In the genomic region with DNA sequence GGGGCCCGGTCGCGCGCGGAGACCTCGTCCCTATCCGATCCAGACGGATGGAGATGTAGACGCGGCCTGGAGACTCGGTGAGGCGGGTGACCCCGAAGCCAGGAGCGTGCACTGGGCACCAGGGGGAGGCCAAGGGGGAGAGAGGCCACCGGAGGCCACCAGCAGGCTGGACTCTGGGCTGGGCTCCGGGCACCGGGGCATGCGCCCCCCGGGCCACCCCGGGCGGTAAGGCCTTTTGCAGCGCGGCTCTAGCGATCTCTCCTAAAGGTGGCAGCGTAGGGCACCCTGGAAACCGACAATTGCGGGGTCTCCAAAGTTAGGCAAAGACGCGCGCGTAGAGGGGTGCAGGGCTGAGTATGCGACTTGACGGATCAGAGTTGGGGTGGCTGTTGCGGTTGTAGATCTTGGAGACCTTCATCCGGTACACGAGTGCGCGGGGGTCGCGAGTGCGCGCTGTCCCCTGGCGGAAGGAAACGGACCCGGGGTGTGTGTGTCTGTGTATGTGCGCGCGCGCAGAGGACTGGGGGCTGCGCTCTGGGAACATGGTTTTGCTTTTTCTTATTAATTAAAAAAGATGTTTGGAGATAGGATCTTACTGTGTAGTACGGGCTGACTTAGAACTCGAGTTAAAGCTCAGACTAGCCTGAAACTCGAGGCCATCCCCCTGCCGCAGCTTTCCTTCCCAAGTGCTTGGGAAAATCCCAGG, we compare ENCODE assay signal across 8 mouse cellular contexts. TPM values are rescaled to one million over a fixed set of nuclear protein-coding genes. Genes with fewer than 3 reads are reported as not detected.
A peak's percentile ranks its signal among the peaks of the same experiment; 100 is the strongest.
DNase-seq lines count a peak whose midpoint lies in the region; ATAC-seq and TF ChIP-seq lines count a peak whose summit lies in the region.

No protein-coding gene starts in this region.

- under 1% methylated on average over 54 of the region's 54 CpGs for WGBS in heart, embryonic 11.5 days (ENCODE audit: insufficient replicate concordance)
- WGBS in kidney, embryonic 16.5 days, result under 1% methylated on average over 54 of the region's 54 CpGs
- under 1% methylated on average over 54 of the region's 54 CpGs for WGBS in lung, adult 2 months
- WGBS in neural tube, embryonic 14.5 days, result under 1% methylated on average over 54 of the region's 54 CpGs

- peaks cover 10% of the 10 kb centered on the region; the same call in 1 of the 2 replicates for H3K36me3 ChIP-seq in heart, embryonic 11.5 days (ENCODE audit: control insufficient read depth, insufficient read depth, low read length)
- peaks cover 18% of the 10 kb centered on the region for H3K36me3 ChIP-seq in kidney, embryonic 16.5 days (ENCODE audit: insufficient read depth, low read length)
- peaks cover 9% of the 10 kb centered on the region for H3K36me3 ChIP-seq in neural tube, embryonic 14.5 days (ENCODE audit: control insufficient read depth, insufficient read depth, low read length)

- H3K9me3 ChIP-seq in heart, embryonic 11.5 days (replicated peaks; ENCODE audit: control insufficient read depth, low read length), result no peaks in the 10 kb centered on the region
- H3K9me3 ChIP-seq in kidney, embryonic 16.5 days (ENCODE audit: low read length), result no peaks in the 10 kb centered on the region
- no peaks in the 10 kb centered on the region for H3K9me3 ChIP-seq in neural tube, embryonic 14.5 days (ENCODE audit: control insufficient read depth, low read length)

- peak; percentile 24; the same call in 1 of the 2 replicates for ATAC-seq in heart, embryonic 11.5 days (replicated peaks; ENCODE audit: insufficient number of reproducible peaks, low FRiP score, low TSS enrichment)
- peak; percentile 31 for ATAC-seq in kidney, embryonic 16.5 days (ENCODE audit: low FRiP score, low TSS enrichment)
- peak; percentile 36 for ATAC-seq in neural tube, embryonic 14.5 days (ENCODE audit: low read depth)

- peak overlapping the region; percentile 90 for H3K4me2 ChIP-seq in heart, embryonic 11.5 days
- H3K4me2 ChIP-seq in kidney, embryonic 16.5 days (replicated peaks; ENCODE audit: low read depth, low read length), result peak overlapping the region; percentile 95
- H3K4me2 ChIP-seq in neural tube, embryonic 14.5 days (ENCODE audit: low read depth, low read length), result peak overlapping the region; percentile 83

- TF ChIP-seq CTCF in lung, adult 2 months (IDR thresholded peaks at IDR 0.05; ENCODE audit: insufficient read depth, low read length), result no peak

- H3K27me3 ChIP-seq in heart, embryonic 11.5 days (ENCODE audit: control insufficient read depth, insufficient read depth, low read length), result peaks cover 12% of the 10 kb centered on the region
- peaks cover 10% of the 10 kb centered on the region; the same call in 1 of the 2 replicates for H3K27me3 ChIP-seq in kidney, embryonic 16.5 days (ENCODE audit: insufficient read depth, low read length)
- H3K27me3 ChIP-seq in neural tube, embryonic 14.5 days (ENCODE audit: control insufficient read depth, insufficient read depth, low read length), result peaks cover 10% of the 10 kb centered on the region

- peak overlapping the region; percentile 98 for H3K27ac ChIP-seq in heart, embryonic 11.5 days (ENCODE audit: low read depth, low read length)
- peak overlapping the region; percentile 98 for H3K27ac ChIP-seq in kidney, embryonic 16.5 days (ENCODE audit: low read length)
- peak overlapping the region; percentile 92 for H3K27ac ChIP-seq in neural tube, embryonic 14.5 days (ENCODE audit: low read depth, low read length)

- peaks cover 36% of the 10 kb centered on the region for H3K4me1 ChIP-seq in heart, embryonic 11.5 days (ENCODE audit: control insufficient read depth, insufficient read depth, low read length)
- peaks cover 51% of the 10 kb centered on the region for H3K4me1 ChIP-seq in kidney, embryonic 16.5 days (ENCODE audit: insufficient read depth, low read length)
- H3K4me1 ChIP-seq in lung, adult 2 months (ENCODE audit: control insufficient read depth, insufficient read depth, low read length), result peaks cover 12% of the 10 kb centered on the region; the same call in 1 of the 2 replicates
- peaks cover 17% of the 10 kb centered on the region for H3K4me1 ChIP-seq in neural tube, embryonic 14.5 days (ENCODE audit: control insufficient read depth, insufficient read depth, low read length)

- peak overlapping the region; percentile 96 for H3K9ac ChIP-seq in heart, embryonic 11.5 days (ENCODE audit: low read depth, low read length)
- H3K9ac ChIP-seq in kidney, embryonic 16.5 days (replicated peaks; ENCODE audit: low read length), result peak overlapping the region; percentile 94
- peak overlapping the region; percentile 91 for H3K9ac ChIP-seq in neural tube, embryonic 14.5 days (replicated peaks; ENCODE audit: low read depth, low read length)

- H3K4me3 ChIP-seq in heart, embryonic 11.5 days (ENCODE audit: low read depth, low read length), result peak overlapping the region; percentile 98
- H3K4me3 ChIP-seq in kidney, embryonic 16.5 days (ENCODE audit: low read length), result peak overlapping the region; percentile 99
- peak overlapping the region; percentile 78 for H3K4me3 ChIP-seq in lung, adult 2 months (replicated peaks; ENCODE audit: extremely low read depth, low read depth, low read length)
- H3K4me3 ChIP-seq in neural tube, embryonic 14.5 days (ENCODE audit: low read depth, low read length), result peak overlapping the region; percentile 88

- peak; percentile 59 for DNase-seq in urinary bladder, adult 2 months (ENCODE audit: low spot score)
- no peak for DNase-seq in urinary bladder, postnatal 25 days (ENCODE audit: low spot score)
- DNase-seq in cerebellum, postnatal 14 days, result peak; percentile 70 to 71
- DNase-seq in lung, adult 2 months, result no peak
- DNase-seq in thymus, postnatal 4 days, result peak; percentile 86

- no peak for TF ChIP-seq POLR2A in lung, adult 2 months (IDR thresholded peaks at IDR 0.05; ENCODE audit: borderline replicate concordance, extremely low read depth, low read depth, low read length)

RNA-seq across cellular contexts. Expression of gene Arid3a, which starts 0.6 kb away (rescaled TPM):
- 3.8 and 4.1 TPM in 2 replicates for polyA plus RNA-seq in urinary bladder, adult 2 months (2012; rRNA removed)
- polyA plus RNA-seq in heart, embryonic 11.5 days (2014; fragmentation: Nextera tagmentation; extraction: Ambion mirVana), result 4.3 and 12.7 TPM in 2 replicates
- polyA plus RNA-seq in kidney, embryonic 16.5 days (2015; fragmentation: Nextera tagmentation; extraction: Ambion mirVana), result 5.5 and 9.2 TPM in 2 replicates
- polyA plus RNA-seq in lung, adult 2 months (2012; rRNA removed), result 7.8 and 8.6 TPM in 2 replicates
- polyA plus RNA-seq in neural tube, embryonic 14.5 days (2014; fragmentation: Nextera tagmentation; extraction: Ambion mirVana), result 3.3 and 5.1 TPM in 2 replicates

RNA-seq across cellular contexts. Expression of gene R3hdm4, which starts 6.5 kb away (rescaled TPM):
- 140 and 147 TPM in 2 replicates for polyA plus RNA-seq in urinary bladder, adult 2 months (2012; rRNA removed)
- polyA plus RNA-seq in heart, embryonic 11.5 days (2014; fragmentation: Nextera tagmentation; extraction: Ambion mirVana), result 87.6 and 89.2 TPM in 2 replicates
- 169 and 170 TPM in 2 replicates for polyA plus RNA-seq in kidney, embryonic 16.5 days (2015; fragmentation: Nextera tagmentation; extraction: Ambion mirVana)
- 129 and 162 TPM in 2 replicates for polyA plus RNA-seq in lung, adult 2 months (2012; rRNA removed)
- 253 and 265 TPM in 2 replicates for polyA plus RNA-seq in neural tube, embryonic 14.5 days (2014; fragmentation: Nextera tagmentation; extraction: Ambion mirVana)

RNA-seq across cellular contexts. Expression of gene Kiss1r, which starts 10.7 kb away (rescaled TPM):
- polyA plus RNA-seq in urinary bladder, adult 2 months (2012; rRNA removed), result 5.5 and 5.7 TPM in 2 replicates
- 0.15 and 0.31 TPM in 2 replicates for polyA plus RNA-seq in heart, embryonic 11.5 days (2014; fragmentation: Nextera tagmentation; extraction: Ambion mirVana)
- 1.5 and 2.1 TPM in 2 replicates for polyA plus RNA-seq in kidney, embryonic 16.5 days (2015; fragmentation: Nextera tagmentation; extraction: Ambion mirVana)
- polyA plus RNA-seq in lung, adult 2 months (2012; rRNA removed), result 20.9 and 24.4 TPM in 2 replicates
- polyA plus RNA-seq in neural tube, embryonic 14.5 days (2014; fragmentation: Nextera tagmentation; extraction: Ambion mirVana), result 2.2 and 2.3 TPM in 2 replicates

RNA-seq across cellular contexts. Expression of gene Gm26602, which starts 16.8 kb away (rescaled TPM):
- polyA plus RNA-seq in urinary bladder, adult 2 months (2012; rRNA removed), result not detected in 2 replicates
- 8.1 TPM in 1 of 2 replicates, not detected in the other for polyA plus RNA-seq in heart, embryonic 11.5 days (2014; fragmentation: Nextera tagmentation; extraction: Ambion mirVana)
- 9.2 TPM in 1 of 2 replicates, not detected in the other for polyA plus RNA-seq in kidney, embryonic 16.5 days (2015; fragmentation: Nextera tagmentation; extraction: Ambion mirVana)
- polyA plus RNA-seq in lung, adult 2 months (2012; rRNA removed), result not detected in 2 replicates
- polyA plus RNA-seq in neural tube, embryonic 14.5 days (2014; fragmentation: Nextera tagmentation; extraction: Ambion mirVana), result 5.9 and 9.1 TPM in 2 replicates

RNA-seq across cellular contexts. Expression of gene Med16, which starts 18.8 kb away (rescaled TPM):
- polyA plus RNA-seq in urinary bladder, adult 2 months (2012; rRNA removed), result 31.7 and 40.9 TPM in 2 replicates
- 30.9 and 32.0 TPM in 2 replicates for polyA plus RNA-seq in heart, embryonic 11.5 days (2014; fragmentation: Nextera tagmentation; extraction: Ambion mirVana)
- polyA plus RNA-seq in kidney, embryonic 16.5 days (2015; fragmentation: Nextera tagmentation; extraction: Ambion mirVana), result 71.0 and 72.4 TPM in 2 replicates
- 76.2 and 79.1 TPM in 2 replicates for polyA plus RNA-seq in lung, adult 2 months (2012; rRNA removed)
- polyA plus RNA-seq in neural tube, embryonic 14.5 days (2014; fragmentation: Nextera tagmentation; extraction: Ambion mirVana), result 33.2 and 38.7 TPM in 2 replicates

Comparison
In these comparisons a context has a peak if more than half of its experiments do, and no peak if none do; other contexts are left out.
1. DNase-seq: peak in urinary bladder, adult 2 months (single experiment), cerebellum, postnatal 14 days (2 of 2) and thymus, postnatal 4 days (single experiment); none in urinary bladder, postnatal 25 days (single experiment) and lung, adult 2 months (single experiment).
2. Peak in every context shown above with its lines, with median percentiles within 50 percentile points of each other: ATAC-seq, H3K27ac ChIP-seq, H3K4me2 ChIP-seq, H3K4me3 ChIP-seq and H3K9ac ChIP-seq.